1 mouse cellular context compared by ENCODE assay signal in genomic region chr11:68974059-68974450, GRCm38 (mm10).
TF ChIP-seq lines count a peak whose summit lies in the region.

No protein-coding gene starts in this region.

TF ChIP-seq in CH12.LX, 34 proteins besides CTCF, POLR2A, EP300 and RAD21 (continued from another document):
- TF ChIP-seq MAFK (IDR thresholded peaks at IDR 0.05; ENCODE audit: insufficient replicate concordance, low read length) (no peak), TBP (conservative IDR thresholded peaks at IDR 0.05; ENCODE audit: low read depth, low read length) (no peak), MYC (IDR thresholded peaks at IDR 0.05; ENCODE audit: low read depth, low read length) (no peak), ZNF384 (IDR thresholded peaks at IDR 0.05; ENCODE audit: low read depth, low read length) (no peak)
